Mouse (Mus musculus) embryonic facial prominence, embryonic 13.5 days (tissue): ENCODE measurements around the gene Smoc2. TPM values are rescaled to one million over a fixed set of nuclear protein-coding genes. Genes with fewer than 3 reads are reported as not detected.

Experiments
- ATAC-seq: fragments of 200-750 bp; cut with Nextera tagmentation; 2 replicates; pipeline ENCODE4 v1.8.0; 2017; ENCODE audit warnings: low read depth; ENCODE audit not compliant: insufficient number of reproducible peaks, insufficient read depth, low FRiP score, low TSS enrichment
- H3K27ac ChIP-seq: fragments of 300-500 bp; sonication (generic); 2 replicates; pipeline ENCODE4 v1.5.1; 2015; ENCODE audit warnings: moderate library complexity, mild to moderate bottlenecking, inconsistent platforms
- H3K27me3 ChIP-seq: fragments of 300-500 bp; sonication (generic); 2 replicates; pipeline ENCODE4 v1.6.1; 2015; ENCODE audit warnings: mild to moderate bottlenecking, inconsistent platforms
- H3K36me3 ChIP-seq: fragments of 300-500 bp; sonication (generic); 2 replicates; pipeline ENCODE4 v1.6.1; 2015; ENCODE audit warnings: mild to moderate bottlenecking, inconsistent platforms
- H3K4me1 ChIP-seq: fragments of 300-500 bp; sonication (generic); 2 replicates; pipeline ENCODE4 v1.6.1; 2015; ENCODE audit warnings: inconsistent platforms
- H3K4me2 ChIP-seq: fragments of 300-500 bp; sonication (generic); 2 replicates; pipeline ENCODE4 v1.6.1; 2015; ENCODE audit warnings: moderate library complexity, mild to moderate bottlenecking, inconsistent platforms
- H3K4me3 ChIP-seq: fragments of 300-500 bp; sonication (generic); 2 replicates; pipeline ENCODE4 v1.5.1; 2015; ENCODE audit warnings: mild to moderate bottlenecking, inconsistent platforms
- H3K9ac ChIP-seq: fragments of 300-500 bp; sonication (generic); 2 replicates; pipeline ENCODE4 v1.6.1; 2015; ENCODE audit warnings: mild to moderate bottlenecking, inconsistent platforms
- H3K9me3 ChIP-seq: fragments of 300-500 bp; sonication (generic); 2 replicates; pipeline ENCODE4 v1.6.1; 2016; ENCODE audit warnings: inconsistent platforms
- WGBS: fragments of 180-500 bp; shearing (Covaris S2); methylation state at CpG from one replicate; pipeline ENCODE4 v1.1.7; 2015; ENCODE audit warnings: mixed read lengths; 5-methylcytosine and 5-hydroxymethylcytosine counted together
- polyA plus RNA-seq: library from polyadenylated mRNA; unstranded; fragments of >200 nt; fragmentation: Nextera tagmentation; extraction: Ambion mirVana; gene quantifications from 2 replicates; pipeline ENCODE4 v1.2.1, GENCODE M21; 2015

Gene Smoc2
- polyA plus RNA-seq, 1 experiment from 2014 or later = 122 TPM

- Histone ChIP-seq H3K27ac (0 out of 2 replicates have a peak overlapping the region, but pooled peaks have one; percentile 1), H3K4me1 (peaks cover 29% of the 10 kb centered on the region), H3K4me3 (peak overlapping the region; percentile 66), H3K27me3 (peaks cover 70% of the 10 kb centered on the region), H3K4me2 (peak overlapping the region; percentile 97), H3K9ac (peak overlapping the region; percentile 77), H3K36me3 (no peaks in the 10 kb centered on the region), H3K9me3 (no peaks in the 10 kb centered on the region)
- no peak for ATAC-seq
- under 1% methylated on average over 31 of the region's 31 CpGs for WGBS
Measured at GRCm38 (mm10) chr17:14280425-14280833, 1.1 kb downstream of the Smoc2 start.

- no peak overlapping the region for H3K4me3 ChIP-seq
- no peak overlapping the region for H3K27ac ChIP-seq
- H3K27me3 ChIP-seq = peaks cover 14% of the 10 kb centered on the region; the same call in 1 of the 2 replicates
- no peak overlapping the region for H3K9ac ChIP-seq
- ATAC-seq = 0 out of 2 replicates have a peak, but pooled peaks have one; percentile 64
- H3K4me2 ChIP-seq = no peak overlapping the region
- WGBS = 41% methylated on average over 7 of the region's 7 CpGs
- H3K4me1 ChIP-seq = peaks cover 32% of the 10 kb centered on the region
- no peaks in the 10 kb centered on the region for H3K36me3 ChIP-seq
- no peaks in the 10 kb centered on the region for H3K9me3 ChIP-seq
Measured at GRCm38 (mm10) chr17:14288015-14288616, 8.8 kb downstream of the Smoc2 start.

- H3K9me3 ChIP-seq = no peaks in the 10 kb centered on the region
- H3K27me3 ChIP-seq = peaks cover 6% of the 10 kb centered on the region; the same call in 1 of the 2 replicates
- no peak for ATAC-seq
- no peak overlapping the region for H3K27ac ChIP-seq
- H3K4me3 ChIP-seq = no peak overlapping the region
- no peak overlapping the region for H3K4me2 ChIP-seq
- peaks cover 4% of the 10 kb centered on the region; the same call in 1 of the 2 replicates for H3K4me1 ChIP-seq
- WGBS = 73% methylated on average over 5 of the region's 5 CpGs
- H3K9ac ChIP-seq = no peak overlapping the region
- H3K36me3 ChIP-seq = no peaks in the 10 kb centered on the region
Measured at GRCm38 (mm10) chr17:14293617-14294016, 14.3 kb downstream of the Smoc2 start.

GRCm38 (mm10) chr17:14295146-14295545, 15.8 kb downstream of the Smoc2 start:
- Histone ChIP-seq H3K9ac (no peak overlapping the region), H3K4me3 (no peak overlapping the region), H3K27ac (no peak overlapping the region), H3K9me3 (no peaks in the 10 kb centered on the region), H3K27me3 (peaks cover 3% of the 10 kb centered on the region; the same call in 1 of the 2 replicates), H3K36me3 (no peaks in the 10 kb centered on the region), H3K4me1 (0 out of 2 replicates have a peak, but pooled peaks cover 3% of the 10 kb centered on the region), H3K4me2 (no peak overlapping the region)
- 76% methylated on average over 3 of the region's 3 CpGs for WGBS
- ATAC-seq = no peak

GRCm38 (mm10) chr17:14300361-14300760, 21.1 kb downstream of the Smoc2 start:
- WGBS = 85% methylated on average over 5 of the region's 5 CpGs
- H3K9me3 ChIP-seq = no peaks in the 10 kb centered on the region
- H3K4me3 ChIP-seq = no peak overlapping the region
- no peaks in the 10 kb centered on the region for H3K36me3 ChIP-seq
- peaks cover 8% of the 10 kb centered on the region for H3K4me1 ChIP-seq
- no peak overlapping the region for H3K9ac ChIP-seq
- ATAC-seq = no peak
- H3K27me3 ChIP-seq = no peaks in the 10 kb centered on the region
- no peak overlapping the region for H3K27ac ChIP-seq
- no peak overlapping the region for H3K4me2 ChIP-seq

GRCm38 (mm10) chr17:14301491-14302344, 22.4 kb downstream of the Smoc2 start:
- Histone ChIP-seq H3K4me1 (peaks cover 8% of the 10 kb centered on the region), H3K36me3 (no peaks in the 10 kb centered on the region), H3K27me3 (no peaks in the 10 kb centered on the region), H3K9ac (no peak overlapping the region), H3K4me3 (no peak overlapping the region), H3K27ac (no peak overlapping the region), H3K9me3 (no peaks in the 10 kb centered on the region), H3K4me2 (no peak overlapping the region)
- WGBS = 30% methylated on average over 7 of the region's 7 CpGs
- ATAC-seq = no peak

- no peaks in the 10 kb centered on the region for H3K27me3 ChIP-seq
- H3K36me3 ChIP-seq = no peaks in the 10 kb centered on the region
- ATAC-seq = no peak
- peaks cover 8% of the 10 kb centered on the region for H3K4me1 ChIP-seq
- H3K4me3 ChIP-seq = no peak overlapping the region
- H3K9ac ChIP-seq = no peak overlapping the region
- H3K4me2 ChIP-seq = no peak overlapping the region
- no peak overlapping the region for H3K27ac ChIP-seq
- 34% methylated on average over 6 of the region's 6 CpGs for WGBS
- H3K9me3 ChIP-seq = no peaks in the 10 kb centered on the region
Measured at GRCm38 (mm10) chr17:14302356-14302755, 23.1 kb downstream of the Smoc2 start.

GRCm38 (mm10) chr17:14303722-14304121, 24.4 kb downstream of the Smoc2 start:
- Histone ChIP-seq H3K4me1 (peaks cover 10% of the 10 kb centered on the region), H3K4me2 (no peak overlapping the region), H3K36me3 (no peaks in the 10 kb centered on the region), H3K9ac (no peak overlapping the region), H3K27ac (no peak overlapping the region), H3K4me3 (no peak overlapping the region), H3K9me3 (no peaks in the 10 kb centered on the region), H3K27me3 (no peaks in the 10 kb centered on the region)
- 97% methylated on average over 6 of the region's 6 CpGs for WGBS
- ATAC-seq = no peak

GRCm38 (mm10) chr17:14309884-14310283, 30.6 kb downstream of the Smoc2 start:
- no peak for ATAC-seq
- H3K4me3 ChIP-seq = no peak overlapping the region
- peaks cover 30% of the 10 kb centered on the region for H3K4me1 ChIP-seq
- H3K36me3 ChIP-seq = no peaks in the 10 kb centered on the region
- no peak overlapping the region for H3K4me2 ChIP-seq
- H3K27me3 ChIP-seq = no peaks in the 10 kb centered on the region
- H3K9me3 ChIP-seq = no peaks in the 10 kb centered on the region
- no peak overlapping the region for H3K9ac ChIP-seq
- H3K27ac ChIP-seq = no peak overlapping the region
- WGBS = 78% methylated on average over 3 of the region's 3 CpGs

GRCm38 (mm10) chr17:14312440-14312839, 33.1 kb downstream of the Smoc2 start:
- Histone ChIP-seq H3K4me2 (no peak overlapping the region), H3K27ac (no peak overlapping the region), H3K9ac (no peak overlapping the region), H3K27me3 (no peaks in the 10 kb centered on the region), H3K4me3 (no peak overlapping the region), H3K4me1 (peaks cover 30% of the 10 kb centered on the region), H3K9me3 (no peaks in the 10 kb centered on the region), H3K36me3 (no peaks in the 10 kb centered on the region)
- ATAC-seq = no peak
- 79% methylated on average over 6 of the region's 6 CpGs for WGBS

GRCm38 (mm10) chr17:14314308-14314707, 35.0 kb downstream of the Smoc2 start:
- Histone ChIP-seq H3K4me3 (no peak overlapping the region), H3K27ac (no peak overlapping the region), H3K27me3 (no peaks in the 10 kb centered on the region), H3K4me2 (no peak overlapping the region), H3K36me3 (no peaks in the 10 kb centered on the region), H3K4me1 (peaks cover 22% of the 10 kb centered on the region), H3K9me3 (no peaks in the 10 kb centered on the region), H3K9ac (no peak overlapping the region)
- no peak for ATAC-seq
- WGBS = 80% methylated on average over 1 of the region's 1 CpGs

- WGBS = 90% methylated on average over 7 of the region's 7 CpGs
- Histone ChIP-seq H3K4me3 (no peak overlapping the region), H3K9me3 (no peaks in the 10 kb centered on the region), H3K27ac (no peak overlapping the region), H3K4me1 (peaks cover 14% of the 10 kb centered on the region), H3K36me3 (no peaks in the 10 kb centered on the region), H3K27me3 (no peaks in the 10 kb centered on the region), H3K9ac (no peak overlapping the region), H3K4me2 (no peak overlapping the region)
- no peak for ATAC-seq
Measured at GRCm38 (mm10) chr17:14316536-14316935, 37.2 kb downstream of the Smoc2 start.
